Mouse (Mus musculus): ENCODE data around the gene Tnr.

DNA sequence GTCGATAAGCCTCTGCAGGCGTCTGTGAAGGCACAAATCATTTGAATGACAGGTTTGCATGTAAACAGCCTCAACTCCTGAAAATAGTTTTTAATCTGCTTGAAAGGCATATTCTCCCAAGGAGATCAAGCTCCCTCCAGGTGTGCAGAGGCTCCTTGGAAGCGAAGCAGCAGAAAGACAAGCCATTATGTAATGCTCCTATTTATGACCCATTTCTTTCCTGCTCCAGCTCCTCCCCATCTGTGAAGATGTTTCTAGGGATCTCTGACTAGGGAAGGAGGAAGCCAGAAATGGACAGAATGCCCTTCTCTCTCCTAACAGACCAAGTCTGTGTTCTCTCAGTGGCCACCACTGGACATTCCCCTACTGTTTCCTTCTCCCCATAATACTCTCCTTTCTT lies 38.0 kb downstream of the Tnr start:
- TF ChIP-seq CTCF (IDR thresholded peaks at IDR 0.05; ENCODE audit: low read depth, low read length), result no peak
- TF ChIP-seq POLR2A (IDR thresholded peaks at IDR 0.05; ENCODE audit: extremely low read depth, insufficient read depth, low read length), result no peak

Data from liver, adult 2 months (tissue).